Mouse (Mus musculus) ovary, postnatal 36 days (tissue): ENCODE data around the gene Tmem94.

ENCODE experiments used
- DNase-seq: peaks from one replicate; pipeline ENCODE4 v3.0.0; 2022; ENCODE audit warnings: low spot score, mixed read lengths

Gene Tmem94

DNA sequence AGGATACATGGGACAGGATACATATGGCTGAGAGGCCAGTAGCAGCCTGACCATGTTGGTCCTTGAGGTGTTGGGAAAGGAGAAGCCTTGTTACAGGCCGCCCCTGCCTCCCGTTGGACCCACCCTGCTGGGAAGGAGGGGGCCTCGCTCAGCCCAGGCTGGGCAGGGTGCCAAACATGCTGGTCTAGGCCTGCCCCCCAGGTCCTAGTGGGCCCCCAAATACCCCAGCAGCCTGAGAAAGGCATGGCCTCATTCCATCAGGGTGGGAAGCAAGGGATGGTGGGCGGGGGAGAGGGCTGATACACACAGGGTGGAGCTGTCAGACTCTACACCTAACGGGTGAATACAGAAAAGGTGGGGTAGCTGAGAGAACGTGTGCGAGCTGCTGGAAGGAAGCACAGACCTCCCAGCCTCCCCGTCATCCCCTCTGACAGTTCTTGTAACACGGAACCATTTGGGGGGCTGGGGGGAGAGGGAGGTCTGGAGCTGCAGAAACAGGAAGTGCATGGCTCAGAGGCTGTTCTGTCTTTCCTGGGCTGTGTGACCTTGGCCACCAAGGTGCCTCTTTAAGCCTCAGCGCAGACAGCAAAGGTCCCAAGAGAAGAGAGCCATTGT, 43.6 kb downstream of the Tmem94 start:
- DNase-seq, result no peak

DNA sequence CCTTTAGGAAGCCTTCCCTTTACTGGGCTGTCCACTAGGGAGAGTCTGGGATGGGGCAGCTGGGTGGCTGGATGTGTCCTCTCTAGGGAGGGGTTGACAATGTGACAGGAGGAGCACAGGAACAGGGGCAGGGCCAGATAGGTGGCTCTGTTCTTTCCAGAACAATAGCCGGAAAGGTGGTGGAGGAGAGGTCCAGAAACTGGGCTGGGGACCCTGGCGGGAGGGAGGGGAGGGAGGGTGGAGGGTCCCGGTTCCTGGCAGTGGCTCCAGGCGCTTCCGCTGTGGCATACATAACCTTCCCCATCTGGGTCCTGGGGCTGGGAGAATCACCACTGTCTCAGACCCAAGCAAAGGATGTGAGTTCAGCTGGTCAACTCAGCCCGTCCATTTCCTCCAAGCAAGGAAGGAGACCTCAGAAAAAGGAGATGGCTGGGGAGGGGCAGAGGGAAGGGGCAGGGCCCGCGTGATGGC, 44.1 kb downstream of the Tmem94 start:
- DNase-seq, result no peak

- peak; percentile 77 for DNase-seq
These were observed 45.1 kb downstream of the Tmem94 start for GRCm38 (mm10) chr11:115810377-115810776.

DNA sequence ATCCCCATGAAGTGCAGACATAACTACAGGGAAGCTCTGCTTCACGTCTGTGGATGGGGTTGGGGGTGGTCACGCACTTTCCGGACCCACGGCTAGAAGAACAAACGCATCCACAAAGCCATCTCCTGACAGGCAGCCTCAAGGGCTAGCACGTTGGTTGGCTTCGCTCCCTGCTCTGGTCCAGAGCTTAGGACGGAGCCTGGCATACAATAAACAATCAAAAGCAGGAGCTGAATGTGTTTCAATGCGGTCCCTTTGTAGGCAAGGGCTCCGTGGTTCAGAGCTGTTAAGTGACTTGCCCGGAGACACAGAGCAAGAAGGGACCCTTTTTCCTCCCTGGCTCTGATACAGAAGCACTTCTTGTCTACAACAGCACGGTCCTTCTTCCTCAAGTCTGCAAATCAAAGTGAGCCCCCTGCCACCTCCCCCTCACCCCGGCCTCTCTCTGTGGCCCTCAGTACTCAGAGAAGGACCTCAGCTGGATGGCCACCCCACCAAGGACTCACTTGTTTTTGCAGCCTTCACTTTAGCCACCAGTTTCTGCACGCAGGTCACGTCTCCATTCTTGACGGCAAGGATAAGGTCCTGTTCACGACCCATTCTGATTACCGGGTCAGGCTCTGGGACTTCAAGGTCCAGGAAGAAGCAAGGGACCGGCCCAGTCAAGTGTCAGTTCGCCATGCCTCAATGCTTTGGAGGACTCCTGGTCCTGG, 46.3 kb downstream of the Tmem94 start:
- no peak for DNase-seq

DNA sequence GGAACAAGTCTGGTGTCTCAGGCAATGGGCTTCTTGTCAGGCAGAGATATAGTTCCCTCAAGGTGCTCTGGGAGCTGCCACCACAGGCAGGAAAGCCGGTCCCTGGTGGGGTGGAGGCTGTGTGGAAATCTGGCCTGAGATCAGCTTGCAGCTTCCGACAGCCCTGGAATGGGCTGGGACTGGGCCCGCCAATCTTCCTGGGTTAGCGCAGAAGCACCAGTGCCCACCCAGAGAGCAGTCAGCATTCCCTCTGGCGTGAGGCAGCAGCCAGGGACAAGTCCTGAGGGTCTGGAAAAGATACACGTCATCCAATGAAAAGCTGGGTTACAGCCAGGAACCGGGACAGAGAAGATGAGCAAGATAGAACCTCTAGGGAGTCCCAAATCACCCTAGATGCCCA, 46.9 kb downstream of the Tmem94 start:
- DNase-seq, result no peak

- peak; percentile 48 for DNase-seq
These were observed 47.5 kb downstream of the Tmem94 start for GRCm38 (mm10) chr11:115812533-115813420.

DNA sequence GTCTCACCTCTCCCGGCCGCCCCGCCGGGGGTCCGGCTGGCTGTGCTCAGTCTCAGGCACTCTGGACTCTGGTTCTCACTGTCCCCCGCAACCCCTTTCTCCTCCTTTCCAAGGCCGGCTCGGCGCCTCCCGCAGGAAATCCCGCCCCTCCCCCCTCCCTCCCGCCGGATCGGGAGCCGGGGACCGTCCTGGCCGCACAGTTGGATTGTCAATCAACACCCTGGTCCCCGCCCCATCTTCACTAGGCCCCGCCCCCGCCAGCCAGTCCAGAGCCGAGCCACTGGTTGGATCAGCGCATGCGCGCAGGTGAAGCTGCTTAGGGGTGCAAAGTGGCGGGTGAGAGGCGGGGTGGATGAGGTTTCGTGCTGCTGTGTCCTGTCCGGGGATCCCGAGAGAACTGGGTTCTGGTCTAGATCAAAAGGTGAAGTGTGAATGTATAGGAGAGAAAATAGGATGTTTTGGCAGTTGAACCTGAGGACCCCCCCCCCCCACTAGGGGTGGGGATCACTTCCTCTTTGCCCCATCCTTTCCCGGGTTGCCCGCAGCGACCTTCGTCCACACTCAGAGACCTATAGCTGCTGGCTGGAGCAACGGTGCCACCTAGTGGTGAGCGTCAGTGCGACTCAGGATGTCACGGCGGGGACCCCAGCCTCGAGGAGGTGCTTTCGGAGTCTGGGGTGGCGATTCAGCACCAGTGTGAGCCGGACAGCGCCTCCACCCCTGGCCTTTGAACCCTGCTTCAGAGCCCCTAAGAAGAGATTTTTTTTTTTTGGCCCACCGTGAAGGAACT, 48.5 kb downstream of the Tmem94 start, which contains the start of gene Caskin2:
Gene Caskin2, minus strand, starts transcription at position 133 of the 790 bp plus-strand sequence.
- peak; percentile 98 for DNase-seq

DNA sequence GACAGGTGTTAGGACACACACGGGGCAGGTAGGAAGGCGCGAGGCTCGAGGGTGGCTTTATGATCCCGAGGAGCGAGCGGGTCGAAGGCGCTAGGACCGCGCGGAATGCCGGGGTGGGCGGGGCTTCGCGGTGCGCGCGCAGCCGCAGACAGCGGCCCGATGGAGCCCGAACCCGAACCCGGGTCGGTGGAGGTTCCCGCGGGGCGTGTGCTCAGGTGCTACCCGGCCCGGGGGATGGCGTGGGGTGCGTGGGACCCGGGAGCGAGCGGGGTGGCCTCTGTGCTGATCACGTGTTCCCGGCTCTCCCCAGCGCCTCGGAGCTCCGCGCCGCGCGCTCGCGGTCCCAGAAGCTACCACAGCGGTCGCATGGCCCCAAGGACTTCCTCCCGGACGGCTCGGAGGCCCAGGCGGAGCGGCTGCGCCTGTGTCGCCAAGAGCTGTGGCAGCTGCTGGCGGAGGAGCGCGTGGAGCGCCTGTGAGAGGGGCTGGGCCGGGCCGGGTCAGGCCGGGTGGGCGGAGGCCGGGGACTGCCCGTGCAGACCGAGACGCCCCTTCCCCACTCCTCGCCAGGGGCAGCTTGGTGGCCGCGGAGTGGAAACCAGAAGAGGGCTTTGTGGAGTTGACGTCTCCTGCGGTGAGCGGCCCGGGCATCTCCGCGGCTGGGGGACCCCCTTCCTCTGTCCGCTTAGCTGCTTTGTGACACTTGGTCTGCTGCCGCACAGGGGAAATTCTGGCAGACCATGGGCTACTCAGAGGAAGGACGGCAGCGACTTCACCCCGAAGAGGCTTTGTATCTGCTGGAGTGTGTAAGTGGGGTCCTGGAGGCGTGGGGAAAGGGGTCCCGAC, 49.6 kb downstream of the Tmem94 start, which contains the start of gene Tsen54:
Gene Tsen54, plus strand, starts transcription at position 120 of the 846 bp plus-strand sequence.
- DNase-seq, result peak; percentile 87

DNA sequence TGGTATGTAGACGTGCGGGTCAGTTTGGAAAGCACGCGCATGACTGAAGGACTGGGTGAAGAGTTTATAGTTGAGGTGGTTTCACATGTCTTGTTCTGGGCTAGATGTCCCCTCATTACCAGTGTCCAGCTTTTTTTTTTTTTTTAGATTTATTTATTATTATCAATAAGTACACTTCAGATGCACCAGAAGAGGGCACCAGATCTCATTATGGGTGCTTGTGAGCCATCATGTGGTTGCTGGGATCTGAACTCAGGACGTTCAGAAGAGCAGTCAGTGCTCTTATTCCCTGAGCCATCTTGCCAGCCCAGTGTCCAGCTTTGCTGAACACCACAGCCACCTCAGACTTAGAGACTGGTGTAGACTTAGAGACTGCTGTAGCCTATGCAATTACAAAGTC, 52.1 kb downstream of the Tmem94 start:
- no peak for DNase-seq

GRCm38 (mm10) chr11:115819915-115820623, 54.8 kb downstream of the Tmem94 start:
- DNase-seq, result no peak

DNA sequence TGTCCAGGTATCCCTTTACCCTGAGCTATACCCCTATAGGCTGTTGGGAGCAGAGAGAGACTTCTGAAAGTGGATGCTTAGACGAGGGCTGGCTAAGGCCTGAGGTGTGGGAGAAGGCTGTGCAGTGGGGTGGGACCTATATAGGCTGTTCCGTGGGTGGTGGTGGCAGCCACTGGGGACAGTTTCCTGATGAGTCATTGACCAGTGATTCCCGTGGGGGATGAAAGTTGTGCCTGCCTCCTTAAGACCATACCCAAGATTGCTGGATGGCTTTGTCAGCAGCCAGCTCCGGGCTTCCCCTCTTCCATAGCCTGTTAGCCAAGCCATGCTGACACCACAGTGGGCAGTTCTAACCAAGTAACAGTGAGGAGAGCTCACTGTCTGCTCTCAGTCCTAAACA, 55.8 kb downstream of the Tmem94 start:
- DNase-seq, result no peak

DNA sequence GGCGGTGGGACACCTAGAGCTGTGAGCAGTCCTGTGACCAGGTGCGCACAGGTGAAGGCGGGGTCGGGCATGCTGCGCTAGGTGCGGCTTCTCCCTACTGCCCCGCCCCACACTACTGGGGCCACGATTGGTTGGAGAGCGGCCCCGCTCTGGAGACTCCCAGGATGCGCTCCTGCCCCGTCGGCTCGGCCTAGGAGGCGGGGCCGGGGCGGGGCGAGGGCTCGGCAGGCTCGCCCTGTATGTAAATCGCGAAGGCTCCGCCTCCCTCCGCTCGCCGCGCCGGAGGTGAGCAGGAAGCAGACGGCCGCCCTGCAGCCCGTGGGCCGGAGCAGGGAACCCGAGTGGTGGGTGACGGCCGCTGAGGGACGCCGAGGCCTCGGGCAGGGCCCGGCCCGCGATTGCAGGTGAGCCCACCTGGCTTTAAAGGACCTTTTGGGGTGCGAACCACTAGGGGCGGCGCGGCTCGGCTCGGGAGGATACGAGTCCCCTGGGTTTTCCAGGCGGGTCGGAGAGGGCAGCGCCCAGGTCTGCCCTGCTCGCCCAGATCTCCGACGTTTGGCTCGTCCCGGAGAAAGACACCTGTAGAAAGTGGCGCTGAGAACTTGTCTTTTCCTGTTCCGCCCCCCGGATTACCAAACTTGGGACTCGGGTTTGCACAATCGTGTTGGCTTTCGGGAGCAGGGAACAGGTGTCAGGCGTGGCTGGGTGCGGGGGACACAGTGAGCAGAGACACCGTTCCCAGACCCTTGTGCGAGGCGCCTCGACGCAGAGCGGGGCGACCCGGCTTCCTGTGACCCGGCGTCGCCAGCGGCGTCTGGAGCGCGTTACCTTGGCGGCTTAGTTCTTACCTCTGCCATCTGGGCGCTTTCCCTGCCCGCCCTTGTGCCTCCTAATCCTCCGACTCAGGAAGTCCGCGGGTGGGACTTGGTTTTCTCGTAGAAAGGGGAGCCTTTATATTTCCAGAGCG, 58.8 kb downstream of the Tmem94 start, which contains the start of gene Llgl2:
Gene Llgl2, plus strand, starts transcription at position 276 of the 967 bp plus-strand sequence.
- peak; percentile 90 for DNase-seq

DNA sequence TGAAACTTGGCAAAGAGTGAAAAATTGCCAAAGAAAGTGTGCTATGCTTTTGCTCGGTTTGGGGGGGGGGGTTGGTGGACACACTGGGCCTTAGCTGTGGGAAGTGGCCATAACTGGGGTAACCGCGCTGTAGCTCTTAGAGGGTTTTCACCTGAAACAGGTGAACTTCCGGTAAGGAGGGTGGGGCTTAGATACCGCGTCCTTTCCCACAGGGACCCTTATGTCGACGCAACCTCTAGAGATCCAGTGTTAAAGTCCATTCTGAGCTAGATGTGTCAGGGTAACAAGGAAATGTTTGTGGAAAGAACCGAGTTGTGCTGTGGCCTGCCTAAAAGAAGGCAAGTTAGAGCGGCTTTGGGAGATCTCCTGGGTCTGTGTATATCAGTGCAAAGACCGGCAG, 59.6 kb downstream of the Tmem94 start:
- DNase-seq, result no peak

DNA sequence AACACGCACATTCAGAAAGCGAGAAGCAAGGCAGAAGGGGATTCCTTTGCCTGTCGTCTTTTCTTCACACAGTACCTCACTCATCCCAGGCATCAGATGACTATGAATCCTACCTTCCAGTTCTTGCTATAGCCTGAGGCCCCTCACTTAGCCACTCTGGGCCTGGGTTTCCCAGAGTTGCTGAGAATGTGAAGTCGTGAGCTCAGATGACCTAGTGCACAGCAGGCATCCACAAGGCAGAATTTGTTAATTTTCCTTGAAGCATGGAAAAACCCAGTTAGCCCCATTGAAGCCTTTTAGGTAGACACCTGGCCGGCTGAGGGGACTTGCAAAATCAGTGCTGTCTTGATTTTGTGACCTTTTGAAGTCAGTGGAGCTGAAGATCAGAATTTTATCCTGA, 61.3 kb downstream of the Tmem94 start:
- no peak for DNase-seq

DNA sequence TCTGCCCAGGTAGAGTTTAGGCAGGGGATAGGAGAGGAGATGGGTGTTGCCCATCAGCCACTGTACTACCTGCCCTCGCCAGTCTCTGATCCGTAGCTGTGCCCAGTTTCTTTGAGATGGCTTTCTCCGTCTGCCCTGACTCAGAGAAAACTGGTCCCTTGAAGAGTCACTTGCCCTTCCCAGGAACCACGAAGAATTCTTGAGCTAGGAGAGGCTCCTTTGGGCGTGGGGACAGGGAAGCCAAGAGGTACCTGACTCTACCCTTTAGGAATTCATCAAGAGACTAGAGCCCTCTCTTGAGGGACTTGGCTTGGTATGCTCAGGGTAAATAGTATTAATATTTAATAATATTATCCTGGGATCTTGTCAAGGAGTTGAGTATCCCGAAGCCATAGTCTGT, 62.4 kb downstream of the Tmem94 start:
- DNase-seq, result no peak

GRCm38 (mm10) chr11:115829036-115829435, 63.8 kb downstream of the Tmem94 start:
- DNase-seq, result no peak

DNA sequence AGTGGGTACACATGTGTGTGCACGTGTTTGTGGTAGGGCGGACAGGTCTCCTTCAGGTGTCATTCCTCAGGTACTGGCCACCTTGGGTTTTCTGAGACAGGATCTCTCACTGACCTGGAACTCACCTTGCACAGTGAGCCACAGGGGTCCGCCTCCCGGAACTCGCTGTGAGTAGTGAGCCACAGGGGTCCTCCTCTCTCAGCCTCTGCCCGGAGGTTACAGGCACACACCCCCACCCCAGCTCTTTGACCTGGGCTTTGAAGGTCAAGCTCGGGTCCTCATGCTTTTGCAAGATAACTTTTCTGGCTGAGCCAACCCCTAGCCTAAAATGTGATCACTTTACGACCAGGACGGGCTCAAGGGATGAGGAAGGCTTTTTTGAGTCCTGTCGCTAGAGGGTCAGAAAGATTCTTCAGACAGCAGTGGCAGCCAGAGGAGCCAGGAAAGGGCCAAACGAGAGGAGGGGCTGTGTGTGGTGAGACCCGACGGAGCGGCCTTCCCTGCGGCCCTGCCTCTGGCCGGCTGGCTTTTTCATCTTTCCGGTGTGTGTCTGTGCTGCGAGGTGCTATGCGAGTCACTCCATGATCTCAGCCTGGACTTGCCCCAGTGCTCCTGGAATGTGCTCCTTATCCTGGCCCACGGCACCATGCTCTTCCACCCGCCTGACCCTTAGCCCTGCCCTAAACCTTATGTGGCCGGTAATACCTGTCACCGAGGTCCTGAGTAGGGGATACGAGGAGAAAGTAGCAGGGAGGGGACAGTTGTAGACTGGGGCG, 65.5 kb downstream of the Tmem94 start:
- no peak for DNase-seq

DNA sequence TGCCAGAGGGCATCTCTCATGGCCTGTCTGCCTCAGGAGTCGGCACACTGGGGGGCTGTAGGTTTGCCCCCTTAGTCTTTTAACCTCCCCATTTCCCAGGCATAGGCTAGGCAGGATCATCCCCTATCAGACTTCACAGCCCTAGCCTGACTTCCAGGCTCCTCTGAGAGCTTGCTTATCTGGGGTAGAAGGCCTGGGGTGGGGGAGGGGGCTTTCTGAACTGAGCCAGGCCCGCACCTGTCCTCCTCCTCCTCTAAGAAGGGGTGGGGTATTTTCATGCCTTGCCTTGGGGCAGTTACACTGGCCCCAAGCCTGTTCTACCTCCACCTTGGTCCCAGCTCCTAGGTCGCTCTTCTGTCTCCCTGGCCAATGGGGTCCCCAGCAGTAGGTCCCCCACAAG, 66.3 kb downstream of the Tmem94 start:
- no peak for DNase-seq
